Mouse (Mus musculus) MEL (cell line): ENCODE measurements around the gene Gpr18. TPM values are rescaled to one million over a fixed set of nuclear protein-coding genes. Genes with fewer than 3 reads are reported as not detected.

Source experiments
- DNase-seq: peaks from one replicate; pipeline ENCODE4 v3.0.0; 2011; ENCODE audit warnings: low read depth, low spot score
- H3K27ac ChIP-seq: 2 replicates; pipeline ENCODE4 v1.5.1; 2012; ENCODE audit warnings: low read depth, mild to moderate bottlenecking, control low read depth, low read length, moderate library complexity; ENCODE audit not compliant: control insufficient read depth
- H3K27me3 ChIP-seq, 2 experiments: fragments of 150-350 bp in 1 of 2; sonication (generic) in 1 of 2; 2 replicates each; pipeline ENCODE4 v1.6.1; 2012; ENCODE audit warnings: low read length in 2 of 2, mild to moderate bottlenecking in 2 of 2, improper control_type of control experiment in 1 of 2, moderate library complexity in 1 of 2; ENCODE audit not compliant: insufficient read depth in 2 of 2, control insufficient read depth in 1 of 2
- H3K36me3 ChIP-seq, 2 experiments: 2 replicates each; pipeline ENCODE4 v1.6.1; 2012 to 2014; ENCODE audit warnings: low read length in 2 of 2, improper control_type of control experiment in 1 of 2, inconsistent platforms in 1 of 2, mild to moderate bottlenecking in 1 of 2; ENCODE audit not compliant: insufficient read depth in 2 of 2, control insufficient read depth in 1 of 2
- H3K4me1 ChIP-seq, 2 experiments: fragments of 150-350 bp in 1 of 2; sonication (generic) in 1 of 2; 2 replicates each; pipeline ENCODE4 v1.6.1; 2012; ENCODE audit warnings: low read length in 2 of 2, improper control_type of control experiment in 1 of 2, mild to moderate bottlenecking in 1 of 2; ENCODE audit not compliant: insufficient read depth in 2 of 2, control insufficient read depth in 1 of 2
- H3K4me3 ChIP-seq, 2 experiments: fragments of 150-350 bp in 1 of 2; sonication (generic) in 1 of 2; 2 replicates each; pipeline ENCODE4 v1.5.1; 2012; ENCODE audit warnings: low read depth in 2 of 2, low read length in 2 of 2, mild to moderate bottlenecking in 2 of 2, moderate library complexity in 2 of 2, control low read depth in 1 of 2, improper control_type of control experiment in 1 of 2; ENCODE audit not compliant: control insufficient read depth in 1 of 2, insufficient read depth in 1 of 2
- H3K79me2 ChIP-seq: 2 replicates; pipeline ENCODE4 v1.6.1; 2012; ENCODE audit warnings: mild to moderate bottlenecking, low read length, moderate library complexity; ENCODE audit not compliant: control insufficient read depth, poor library complexity, insufficient read depth
- H3K9ac ChIP-seq: 2 replicates; pipeline ENCODE4 v1.6.1; 2012; ENCODE audit warnings: low read depth, mild to moderate bottlenecking, control low read depth, low read length, moderate library complexity; ENCODE audit not compliant: control insufficient read depth, poor library complexity, severe bottlenecking
- H3K9me3 ChIP-seq: fragments of 150-350 bp; sonication (generic); replicated peaks from 2 replicates; pipeline ENCODE4 v1.6.1; 2012; ENCODE audit warnings: mild to moderate bottlenecking, low read length, improper control_type of control experiment, moderate library complexity; ENCODE audit not compliant: insufficient read depth
- CHD1 ChIP-seq: IDR thresholded peaks from 2 replicates; pipeline ENCODE4 v1.6.1; 2012; ENCODE audit warnings: low read depth, mild to moderate bottlenecking, inconsistent platforms, low read length, improper control_type of control experiment
- CHD2 ChIP-seq: IDR thresholded peaks from 2 replicates; pipeline ENCODE4 v1.6.1; 2011; ENCODE audit warnings: low read length, improper control_type of control experiment
- E2F4 ChIP-seq: IDR thresholded peaks from 2 replicates; pipeline ENCODE4 v1.6.1; 2011; ENCODE audit warnings: low read depth, low read length, improper control_type of control experiment, borderline replicate concordance
- ELF1 ChIP-seq: IDR thresholded peaks from 2 replicates; pipeline ENCODE4 v1.6.1; 2014; ENCODE audit warnings: low read depth, mild to moderate bottlenecking, inconsistent platforms, low read length, improper control_type of control experiment, moderate library complexity
- EP300 ChIP-seq, 2 experiments: IDR thresholded peaks; 2 replicates each; pipeline ENCODE4 v1.6.1; 2011; ENCODE audit warnings: improper control_type of control experiment in 2 of 2, low read length in 2 of 2, low read depth in 1 of 2, mild to moderate bottlenecking in 1 of 2
- ETS1 ChIP-seq: IDR thresholded peaks from 2 replicates; pipeline ENCODE4 v1.6.1; 2012; ENCODE audit warnings: low read depth, mild to moderate bottlenecking, inconsistent platforms, low read length, improper control_type of control experiment, moderate library complexity
- GABPA ChIP-seq: IDR thresholded peaks from 2 replicates; pipeline ENCODE4 v1.6.1; 2012; ENCODE audit warnings: low read depth, mild to moderate bottlenecking, inconsistent platforms, low read length, improper control_type of control experiment, moderate library complexity
- GATA1 ChIP-seq: IDR thresholded peaks from 2 replicates; pipeline ENCODE4 v1.6.1; 2011; ENCODE audit warnings: low read depth, low read length, improper control_type of control experiment
- HCFC1 ChIP-seq: IDR thresholded peaks from 2 replicates; pipeline ENCODE4 v1.6.1; 2012; ENCODE audit warnings: low read depth, mild to moderate bottlenecking, inconsistent platforms, low read length, improper control_type of control experiment, moderate library complexity
- JUND ChIP-seq: IDR thresholded peaks from 2 replicates; pipeline ENCODE4 v1.6.1; 2011; ENCODE audit warnings: low read depth, mild to moderate bottlenecking, improper control_type of control experiment, low read length
- KAT2A ChIP-seq: conservative IDR thresholded peaks from 2 replicates; pipeline ENCODE4 v1.6.1; 2012; ENCODE audit warnings: low read depth, low read length, improper control_type of control experiment, inconsistent platforms
- MAX ChIP-seq: IDR thresholded peaks from 2 replicates; pipeline ENCODE4 v1.6.1; 2011; ENCODE audit warnings: low read length, improper control_type of control experiment
- MEF2A ChIP-seq: IDR thresholded peaks from 2 replicates; pipeline ENCODE4 v1.6.1; 2014; ENCODE audit warnings: low read depth, mild to moderate bottlenecking, inconsistent platforms, low read length, improper control_type of control experiment; ENCODE audit not compliant: poor library complexity, insufficient replicate concordance, severe bottlenecking; ENCODE audit errors: extremely low read depth
- MXI1 ChIP-seq: IDR thresholded peaks from 2 replicates; pipeline ENCODE4 v1.6.1; 2011; ENCODE audit warnings: mild to moderate bottlenecking, low read depth, low read length, improper control_type of control experiment
- MYB ChIP-seq: IDR thresholded peaks from 2 replicates; pipeline ENCODE4 v1.6.1; 2011; ENCODE audit warnings: mild to moderate bottlenecking, low read depth, low read length, improper control_type of control experiment
- MYC ChIP-seq: IDR thresholded peaks from 2 replicates; pipeline ENCODE4 v1.6.1; 2011; ENCODE audit warnings: low read depth, mild to moderate bottlenecking, low read length, improper control_type of control experiment, moderate library complexity
- POLR2A ChIP-seq, 2 experiments: IDR thresholded peaks; 2 replicates each; pipeline ENCODE4 v1.6.1; 2011 to 2012; ENCODE audit warnings: low read length in 2 of 2, mild to moderate bottlenecking in 2 of 2, control low read depth in 1 of 2, improper control_type of control experiment in 1 of 2, low read depth in 1 of 2, moderate library complexity in 1 of 2; ENCODE audit not compliant: control insufficient read depth in 1 of 2, insufficient read depth in 1 of 2, poor library complexity in 1 of 2
- POLR2AphosphoS2 ChIP-seq: IDR thresholded peaks from 2 replicates; pipeline ENCODE4 v1.6.1; 2011; ENCODE audit warnings: low read length, improper control_type of control experiment
- POLR2AphosphoS5 ChIP-seq: IDR thresholded peaks from 2 replicates; pipeline ENCODE4 v1.6.1; 2012; ENCODE audit warnings: low read depth, borderline replicate concordance, mild to moderate bottlenecking, inconsistent platforms, low read length, moderate library complexity, mixed read lengths
- RAD21 ChIP-seq: IDR thresholded peaks from 2 replicates; pipeline ENCODE4 v1.6.1; 2011; ENCODE audit warnings: mild to moderate bottlenecking, low read depth, low read length, improper control_type of control experiment
- RCOR1 ChIP-seq: IDR thresholded peaks from 2 replicates; pipeline ENCODE4 v1.6.1; 2012; ENCODE audit warnings: low read depth, mild to moderate bottlenecking, inconsistent platforms, low read length, improper control_type of control experiment
- TBP ChIP-seq: IDR thresholded peaks from 2 replicates; pipeline ENCODE4 v1.8.0; 2011; ENCODE audit warnings: low read depth, low read length, improper control_type of control experiment
- TCF12 ChIP-seq: IDR thresholded peaks from 2 replicates; pipeline ENCODE4 v1.6.1; 2014; ENCODE audit warnings: low read depth, mild to moderate bottlenecking, inconsistent platforms, low read length, improper control_type of control experiment, moderate library complexity
- USF1 ChIP-seq: IDR thresholded peaks from 2 replicates; pipeline ENCODE4 v1.6.1; 2014; ENCODE audit warnings: low read depth, mild to moderate bottlenecking, inconsistent platforms, low read length, improper control_type of control experiment, moderate library complexity
- USF2 ChIP-seq, 2 experiments: IDR thresholded peaks; 2 replicates each; pipeline ENCODE4 v1.6.1; 2011 to 2012; ENCODE audit warnings: improper control_type of control experiment in 2 of 2, low read length in 2 of 2, borderline replicate concordance in 1 of 2, inconsistent platforms in 1 of 2, low read depth in 1 of 2, mild to moderate bottlenecking in 1 of 2; ENCODE audit not compliant: insufficient read depth in 1 of 2
- ZKSCAN1 ChIP-seq: IDR thresholded peaks from 2 replicates; pipeline ENCODE4 v1.6.1; 2012; ENCODE audit warnings: low read depth, mild to moderate bottlenecking, inconsistent platforms, low read length, improper control_type of control experiment, moderate library complexity
- ZMIZ1 ChIP-seq: IDR thresholded peaks from 2 replicates; pipeline ENCODE4 v1.6.1; 2012; ENCODE audit warnings: low read depth, mild to moderate bottlenecking, inconsistent platforms, low read length, improper control_type of control experiment, moderate library complexity
- ZNF384 ChIP-seq: IDR thresholded peaks from 2 replicates; pipeline ENCODE4 v1.6.1; 2012; ENCODE audit warnings: low read depth, mild to moderate bottlenecking, inconsistent platforms, low read length, improper control_type of control experiment
- polyA plus RNA-seq, 2 experiments: library from polyadenylated mRNA; stranded (reverse) in 1 of 2; unstranded in 1 of 2; fragments of >175 nt in 1 of 2; fragments of >200 nt in 1 of 2; gene quantifications; 2 replicates each; pipeline versions ENCODE4 v1.2.1 to v1.2.4; 2012; ENCODE audit warnings: low replicate concordance in 2 of 2, low read depth in 1 of 2; ENCODE audit not compliant: insufficient read length in 2 of 2, insufficient read depth in 1 of 2, missing spikeins in 1 of 2
- total RNA-seq: library from RNA; depleted of rRNA; stranded (reverse); fragments of 300-350 nt; gene quantifications from 2 replicates; pipeline ENCODE4 v1.2.3, GENCODE M21; 2012

Gene Gpr18
- total and polyA plus RNA-seq, 3 experiments: 0.06 to 0.15 TPM; not detected in 1

- peaks cover 0 to 3% of the 10 kb centered on the region in 2 experiments; a peak in 2 of 4 replicates for H3K4me1 ChIP-seq
- peaks cover 15% of the 10 kb centered on the region for H3K79me2 ChIP-seq
- H3K36me3 ChIP-seq: peaks cover 0 to 6% of the 10 kb centered on the region in 2 experiments; a peak in 2 of 4 replicates
- H3K27me3 ChIP-seq: no peaks in the 10 kb centered on the region
- peak overlapping the region; percentile 84 to 90 for H3K4me3 ChIP-seq
- no peak for DNase-seq
- peak overlapping the region; percentile 91 for H3K9ac ChIP-seq
- H3K9me3 ChIP-seq: no peaks in the 10 kb centered on the region
- H3K27ac ChIP-seq: no peak overlapping the region
- no peak for TF ChIP-seq MEF2A
- no peak for TF ChIP-seq MXI1
- TF ChIP-seq ZNF384: no peak
- no peak for TF ChIP-seq USF1
- TF ChIP-seq RAD21: no peak
- TF ChIP-seq HCFC1: no peak
- no peak for TF ChIP-seq MYC
- no peak for TF ChIP-seq GATA1
- TF ChIP-seq POLR2A (IDR thresholded peaks at IDR 0.05; ENCODE audit: control insufficient read depth in 1 of 2, insufficient read depth in 1 of 2, low read depth in 1 of 2, low read length in 2 of 2, poor library complexity in 1 of 2): no peak
- TF ChIP-seq CHD2: no peak
- TF ChIP-seq CHD1: no peak
- no peak for TF ChIP-seq POLR2AphosphoS5
- TF ChIP-seq TCF12: no peak
- no peak for TF ChIP-seq ELF1
- TF ChIP-seq MYB: no peak
- no peak for TF ChIP-seq GABPA
- TF ChIP-seq TBP: no peak
- TF ChIP-seq MAX: no peak
Observed at GRCm38 (mm10) chr14:121879266-121879840, 36.2 kb downstream of the Gpr18 start.

- DNase-seq: no peak
- no peak for TF ChIP-seq POLR2AphosphoS2
- TF ChIP-seq POLR2A (IDR thresholded peaks at IDR 0.05; ENCODE audit: control insufficient read depth in 1 of 2, insufficient read depth in 1 of 2, low read depth in 1 of 2, low read length in 2 of 2, poor library complexity in 1 of 2): no peak
- TF ChIP-seq JUND: no peak
- no peak for TF ChIP-seq KAT2A
- TF ChIP-seq ZKSCAN1: no peak
- TF ChIP-seq TBP: no peak
- TF ChIP-seq ZMIZ1: no peak
- TF ChIP-seq ELF1: no peak
- no peak for TF ChIP-seq E2F4
- TF ChIP-seq GATA1: no peak
- TF ChIP-seq EP300 (IDR thresholded peaks at IDR 0.05; ENCODE audit: low read depth in 1 of 2, low read length in 2 of 2): no peak
- no peak for TF ChIP-seq POLR2AphosphoS5
- TF ChIP-seq USF2 (IDR thresholded peaks at IDR 0.05; ENCODE audit: borderline replicate concordance in 1 of 2, insufficient read depth in 1 of 2, low read depth in 1 of 2, low read length in 2 of 2): no peak
- no peak for TF ChIP-seq RCOR1
- TF ChIP-seq ETS1: no peak
- TF ChIP-seq MXI1: no peak
- H3K27ac ChIP-seq: peak overlapping the region; percentile 25
- H3K4me1 ChIP-seq: peaks cover 0 to 3% of the 10 kb centered on the region in 2 experiments; a peak in 2 of 4 replicates
- H3K79me2 ChIP-seq: peaks cover 15% of the 10 kb centered on the region
- H3K9me3 ChIP-seq: no peaks in the 10 kb centered on the region
- no peaks in the 10 kb centered on the region for H3K27me3 ChIP-seq
- peak overlapping the region; percentile 84 to 90 for H3K4me3 ChIP-seq
- peak overlapping the region; percentile 91 for H3K9ac ChIP-seq
- peaks cover 0 to 6% of the 10 kb centered on the region in 2 experiments; a peak in 2 of 4 replicates for H3K36me3 ChIP-seq
Observed at GRCm38 (mm10) chr14:121878859-121879206, 36.7 kb downstream of the Gpr18 start.
